Mouse (Mus musculus) heart, adult 18-20 months (tissue): ENCODE measurements around the gene Fcrls. TPM values are rescaled to one million over a fixed set of nuclear protein-coding genes. Genes with fewer than 3 reads are reported as not detected.

Experiments used
- DNase-seq, 2 experiments: peaks; one replicate each; pipeline ENCODE4 v3.0.0; 2021 to 2022; ENCODE audit warnings: mixed read lengths in 1 of 2
- long read RNA-seq, 2 experiments: library from polyadenylated mRNA; stranded (forward); transcript quantifications; one replicate each; pipeline ENCODE4 v2.0.0; 2021
- total RNA-seq, 2 experiments: library from RNA; stranded (reverse); gene quantifications; 2 replicates each; pipeline ENCODE4 v1.2.3; 2021

Gene Fcrls
- 1 to 10 TPM; 6.3 to 7.0 TPM for total RNA-seq
- long read RNA-seq, experiment 1, partial matches to known transcripts: 1 of 4 reads
- long read RNA-seq, experiment 1, other reads (novel, unspliced or antisense): 0 of 4 reads
- long read RNA-seq, experiment 2: 0 reads

GRCm38 (mm10) chr3:87263436-87263835 lies at the start of gene Fcrls:
TSS of gene Fcrls (minus strand) at chr3:87263738.
- peak; percentile 10 to 45 for DNase-seq

- DNase-seq: peak in 1 of 2 experiments; percentile 8
Observed at GRCm38 (mm10) chr3:87309922-87310321, 46.4 kb upstream of the Fcrls start.

GRCm38 (mm10) chr3:87299901-87300300 lies 36.4 kb upstream of the Fcrls start:
- DNase-seq: peak in 1 of 2 experiments; percentile 10

GRCm38 (mm10) chr3:87274372-87274771 lies 10.8 kb upstream of the Fcrls start:
- DNase-seq: peak in 1 of 2 experiments; percentile 56

- DNase-seq: no peak
Observed at GRCm38 (mm10) chr3:87266581-87266980, 3.0 kb upstream of the Fcrls start.

- DNase-seq: peak in 1 of 2 experiments; percentile 39
Observed at GRCm38 (mm10) chr3:87255239-87255638, 8.3 kb downstream of the Fcrls start.

- DNase-seq: no peak
Observed at GRCm38 (mm10) chr3:87249571-87249970, 14.0 kb downstream of the Fcrls start.

GRCm38 (mm10) chr3:87247292-87247691 lies 16.2 kb downstream of the Fcrls start:
- no peak for DNase-seq

- DNase-seq: peak; percentile 39 to 59
Observed at GRCm38 (mm10) chr3:87243654-87244053, 19.9 kb downstream of the Fcrls start.

GRCm38 (mm10) chr3:87240909-87241308 lies 22.6 kb downstream of the Fcrls start:
- no peak for DNase-seq

- DNase-seq: no peak
Observed at GRCm38 (mm10) chr3:87223636-87224035, 39.9 kb downstream of the Fcrls start.

GRCm38 (mm10) chr3:87222346-87222745 lies 41.2 kb downstream of the Fcrls start:
- DNase-seq: no peak

GRCm38 (mm10) chr3:87215176-87215575 lies 48.4 kb downstream of the Fcrls start:
- DNase-seq: no peak

GRCm38 (mm10) chr3:87214221-87214864 lies 49.2 kb downstream of the Fcrls start:
- no peak for DNase-seq

GRCm38 (mm10) chr3:87206336-87207075 lies 57.0 kb downstream of the Fcrls start:
- DNase-seq: peak in 1 of 2 experiments; percentile 15

Other genes starting within 250 kb of the Fcrls start
- gene Kirrel, start 89.0 kb downstream of the Fcrls start, total RNA-seq: 1 to 10 TPM; 5.4 to 6.3 TPM
- gene Cd5l, start 94.1 kb upstream of the Fcrls start, total RNA-seq: under 1 TPM; 0.57 to 0.85 TPM
- 1 to 10 TPM in 1 of 2 experiments, under 1 TPM in 1; 0.25 to 2.2 TPM for gene Fcrl1, start 112.6 kb upstream of the Fcrls start, total RNA-seq
- under 1 TPM in 1 of 2 experiments, not detected in 1; 0.36 TPM for gene Fcrl5, start 172.0 kb upstream of the Fcrls start, total RNA-seq